Mouse (Mus musculus) embryonic facial prominence, embryonic 10.5 days (tissue): ENCODE measurements around the gene Calcoco1. TPM values are rescaled to one million over a fixed set of nuclear protein-coding genes. Genes with fewer than 3 reads are reported as not detected.

Source experiments
- DNase-seq: peaks from one replicate; pipeline ENCODE4 v3.0.0-alpha.2; 2017; ENCODE audit warnings: low spot score
- H3K27ac ChIP-seq: fragments of 300-500 bp; sonication (generic); replicated peaks from 2 replicates; pipeline ENCODE4 v1.5.1; 2016; ENCODE audit warnings: mild to moderate bottlenecking
- H3K27me3 ChIP-seq: fragments of 300-500 bp; sonication (generic); replicated peaks from 2 replicates; pipeline ENCODE4 v1.6.1; 2016; ENCODE audit warnings: low read depth, mild to moderate bottlenecking; ENCODE audit not compliant: poor library complexity, severe bottlenecking
- H3K36me3 ChIP-seq: fragments of 300-500 bp; sonication (generic); replicated peaks from 2 replicates; pipeline ENCODE4 v1.6.1; 2016; ENCODE audit warnings: mild to moderate bottlenecking, moderate library complexity
- H3K4me1 ChIP-seq: fragments of 300-500 bp; sonication (generic); 2 replicates; pipeline ENCODE4 v1.6.1; 2016
- H3K4me3 ChIP-seq: fragments of 300-500 bp; sonication (generic); 2 replicates; pipeline ENCODE4 v1.5.1; 2016; ENCODE audit warnings: mild to moderate bottlenecking, moderate library complexity
- H3K9me3 ChIP-seq: fragments of 300-500 bp; sonication (generic); 2 replicates; pipeline ENCODE4 v1.6.1; 2016; ENCODE audit warnings: mild to moderate bottlenecking
- WGBS: fragments of 180-500 bp; shearing (Covaris S2); methylation state at CpG from one replicate; pipeline ENCODE4 v1.1.7; 2016; 5-methylcytosine and 5-hydroxymethylcytosine counted together
- polyA plus RNA-seq: library from polyadenylated mRNA; unstranded; fragments of >200 nt; fragmentation: Nextera tagmentation; extraction: Ambion mirVana; gene quantifications from 2 replicates; pipeline ENCODE4 v1.2.1, GENCODE M21; 2016

Calcoco1 gene
- 33.9 and 36.4 TPM in 2 replicates for polyA plus RNA-seq

GRCm38 (mm10) chr15:102721980-102722475, at the start of gene Calcoco1:
Gene Calcoco1 (minus strand): TSS chr15:102722178.
- DNase-seq: peak; percentile 99
- no peaks in the 10 kb centered on the region for H3K27me3 ChIP-seq
- peak within 1 kb of the TSS; percentile 76 for H3K27ac ChIP-seq
- peaks cover 24% of the 10 kb centered on the region for H3K4me1 ChIP-seq
- H3K9me3 ChIP-seq: no peaks in the 10 kb centered on the region
- peak within 1 kb of the TSS; percentile 77 for H3K4me3 ChIP-seq
- whole genome bisulfite sequencing: under 1% methylated on average over 27 of the region's 27 CpGs
- H3K36me3 ChIP-seq: peaks cover 20% of the 10 kb centered on the region

DNA sequence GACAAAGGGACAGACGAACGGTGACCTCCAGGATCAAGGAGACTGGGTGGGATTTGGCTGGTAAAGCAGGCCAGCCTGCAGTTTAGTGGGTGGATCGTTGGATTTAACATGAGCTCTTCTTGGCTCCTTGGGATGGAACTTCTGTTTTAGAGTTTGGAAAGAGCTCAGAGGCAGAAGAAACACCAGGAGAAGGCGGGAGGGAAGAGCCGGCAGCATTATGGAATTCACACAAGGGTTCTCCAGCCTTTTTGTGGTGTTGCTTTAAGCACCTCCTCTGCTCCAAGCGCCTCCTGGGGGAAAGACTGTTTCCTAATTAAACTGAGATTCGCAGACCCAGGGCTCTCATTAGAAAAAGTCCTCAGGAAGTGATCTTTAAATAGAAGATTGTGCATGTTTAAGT, 48.9 kb upstream of the Calcoco1 start:
- H3K27ac ChIP-seq: no peak overlapping the region
- H3K4me3 ChIP-seq: no peak overlapping the region
- H3K36me3 ChIP-seq: no peaks in the 10 kb centered on the region
- no peaks in the 10 kb centered on the region for H3K9me3 ChIP-seq
- peaks cover 52% of the 10 kb centered on the region for H3K27me3 ChIP-seq
- H3K4me1 ChIP-seq: no peaks in the 10 kb centered on the region
- 44% methylated on average over 7 of the region's 7 CpGs for WGBS
- no peak for DNase-seq

DNA sequence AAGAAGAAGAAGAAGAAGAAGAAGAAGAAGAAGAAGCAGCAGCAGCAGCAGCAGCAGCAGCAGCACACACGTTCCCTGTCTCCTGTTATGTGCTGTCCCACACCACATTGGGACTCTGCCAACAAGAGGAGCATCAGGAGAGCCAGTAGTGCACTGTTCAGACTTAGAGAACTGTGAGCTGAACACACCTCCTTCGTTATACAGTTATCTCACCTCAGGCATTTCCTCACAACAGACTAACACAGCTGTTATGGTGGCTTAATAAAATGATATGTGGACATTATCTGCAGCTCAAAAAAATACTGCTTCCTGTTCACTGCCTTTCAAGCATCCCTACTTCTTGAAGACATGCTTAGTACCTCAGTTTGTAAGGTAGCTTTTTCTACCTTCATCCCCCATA, 43.2 kb upstream of the Calcoco1 start:
- no peak overlapping the region for H3K27ac ChIP-seq
- H3K4me1 ChIP-seq: no peaks in the 10 kb centered on the region
- no peak overlapping the region for H3K4me3 ChIP-seq
- DNase-seq: no peak
- no peaks in the 10 kb centered on the region for H3K9me3 ChIP-seq
- peaks cover 86% of the 10 kb centered on the region for H3K27me3 ChIP-seq
- no peaks in the 10 kb centered on the region for H3K36me3 ChIP-seq
- WGBS: 56% methylated on average over 2 of the region's 2 CpGs

DNA sequence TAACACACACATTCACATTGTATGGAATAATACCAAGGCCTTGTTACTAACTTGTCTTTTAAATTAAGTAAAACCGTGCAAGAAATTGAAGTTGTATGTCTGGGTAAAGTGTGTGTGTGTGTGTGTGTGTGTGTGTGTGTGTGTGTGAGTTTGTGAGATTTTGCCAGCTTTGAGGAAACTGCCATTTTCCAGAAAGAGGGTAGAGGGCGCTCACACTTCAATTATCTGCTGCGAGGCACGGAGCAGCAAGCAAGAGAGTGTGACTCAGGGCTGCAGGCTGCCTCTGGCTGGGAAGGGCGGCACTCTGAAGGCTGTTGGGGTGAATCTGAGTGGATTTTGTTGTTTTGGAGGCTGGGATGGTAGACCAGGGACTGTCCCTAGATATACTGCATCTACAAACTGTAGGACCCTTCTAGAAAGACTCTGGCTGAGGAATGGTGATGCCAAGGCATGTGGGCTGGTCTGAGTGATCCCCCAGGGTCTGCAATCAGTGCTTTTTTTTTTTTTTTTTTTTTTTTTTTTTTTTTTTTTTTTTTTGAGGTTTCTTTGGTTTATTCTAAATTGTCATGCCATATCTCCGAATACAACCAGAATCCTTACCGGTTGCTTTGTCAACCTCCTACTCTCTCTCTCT, 39.9 kb upstream of the Calcoco1 start:
- H3K4me1 ChIP-seq: no peaks in the 10 kb centered on the region
- DNase-seq: peak; percentile 71
- peaks cover 87% of the 10 kb centered on the region for H3K27me3 ChIP-seq
- no peak overlapping the region for H3K4me3 ChIP-seq
- H3K36me3 ChIP-seq: no peaks in the 10 kb centered on the region
- no peak overlapping the region for H3K27ac ChIP-seq
- no peaks in the 10 kb centered on the region; the same call in 1 of the 2 replicates for H3K9me3 ChIP-seq
- 11% methylated on average over 7 of the region's 7 CpGs for WGBS

- DNase-seq: no peak
- Histone ChIP-seq H3K27me3 (peaks cover 91% of the 10 kb centered on the region), H3K4me1 (peaks cover 13% of the 10 kb centered on the region; the same call in 1 of the 2 replicates), H3K9me3 (no peaks in the 10 kb centered on the region; the same call in 1 of the 2 replicates), H3K27ac (no peak overlapping the region), H3K4me3 (no peak overlapping the region), H3K36me3 (no peaks in the 10 kb centered on the region)
- 98% methylated on average over 1 of the region's 1 CpGs for WGBS
Observed at GRCm38 (mm10) chr15:102757686-102758085, 35.7 kb upstream of the Calcoco1 start.

DNA sequence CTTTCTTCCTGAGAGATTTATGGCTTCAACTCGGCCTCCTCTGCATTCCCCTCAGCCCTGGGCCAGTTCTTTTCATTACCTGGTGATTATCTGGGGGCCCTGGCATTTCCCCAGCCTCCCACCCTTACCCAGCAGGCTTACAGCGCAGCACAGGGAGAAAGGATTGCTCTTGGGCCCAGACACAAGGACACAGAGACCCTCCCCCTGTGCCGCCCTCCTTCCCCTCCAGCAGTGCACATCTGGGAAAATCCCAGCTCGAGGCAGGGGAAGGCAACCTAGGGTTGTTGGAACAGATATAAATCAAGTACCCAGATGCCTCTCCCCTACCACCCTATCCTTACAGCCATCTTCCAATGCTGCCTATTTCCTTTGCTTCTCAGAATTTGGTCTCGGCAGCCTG, 33.1 kb upstream of the Calcoco1 start:
- peaks cover 19% of the 10 kb centered on the region; the same call in 1 of the 2 replicates for H3K4me1 ChIP-seq
- H3K9me3 ChIP-seq: no peaks in the 10 kb centered on the region; the same call in 1 of the 2 replicates
- H3K36me3 ChIP-seq: no peaks in the 10 kb centered on the region
- no peak overlapping the region for H3K27ac ChIP-seq
- H3K4me3 ChIP-seq: no peak overlapping the region
- DNase-seq: no peak
- H3K27me3 ChIP-seq: peaks cover 94% of the 10 kb centered on the region
- 43% methylated on average over 5 of the region's 5 CpGs for WGBS

DNA sequence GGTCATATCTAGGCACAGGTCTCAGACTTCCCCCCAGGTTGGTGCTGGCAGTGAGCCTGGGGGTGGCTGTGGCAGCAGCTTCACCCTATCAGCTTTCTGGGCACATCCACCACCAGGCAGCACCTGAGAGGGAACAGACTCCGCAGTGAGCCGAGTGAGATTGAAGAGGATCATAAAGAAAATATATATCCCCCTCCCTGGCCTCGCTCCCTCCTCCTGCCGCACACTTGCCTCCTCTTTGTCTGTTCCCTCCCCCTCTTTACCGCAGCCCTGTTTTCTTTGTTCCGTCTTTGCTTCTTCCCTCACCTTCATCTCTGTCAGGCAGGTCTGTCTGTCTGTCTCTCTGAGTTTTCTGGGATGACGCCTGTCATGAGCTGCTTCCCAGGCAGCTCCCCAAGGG, 32.4 kb upstream of the Calcoco1 start:
- peaks cover 19% of the 10 kb centered on the region; the same call in 1 of the 2 replicates for H3K4me1 ChIP-seq

DNA sequence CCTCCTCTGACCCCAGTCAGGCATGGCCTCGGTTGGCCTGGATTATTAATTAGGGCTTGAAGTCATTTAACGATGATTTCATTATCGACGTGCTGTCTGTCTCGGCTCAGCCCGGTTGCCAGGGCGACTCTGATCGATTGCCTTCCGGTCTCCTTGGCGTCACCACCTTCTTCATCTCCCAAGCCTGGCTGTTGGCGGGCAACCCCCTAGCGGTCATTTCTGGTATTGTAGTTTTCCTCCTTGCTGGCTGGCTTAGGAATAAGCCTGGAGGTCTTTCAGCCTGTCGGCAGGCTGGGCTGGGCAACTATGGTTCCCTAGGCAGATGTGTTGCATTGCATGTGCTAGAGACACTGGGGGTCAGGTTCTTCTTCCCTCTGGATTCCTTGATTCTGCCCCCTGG, 31.2 kb upstream of the Calcoco1 start:
- WGBS: 4% methylated on average over 13 of the region's 13 CpGs
- H3K4me3 ChIP-seq: peak overlapping the region; percentile 30; the same call in 1 of the 2 replicates
- peaks cover 19% of the 10 kb centered on the region; the same call in 1 of the 2 replicates for H3K4me1 ChIP-seq
- no peak overlapping the region for H3K27ac ChIP-seq
- no peaks in the 10 kb centered on the region; the same call in 1 of the 2 replicates for H3K9me3 ChIP-seq
- peak; percentile 85 for DNase-seq
- H3K27me3 ChIP-seq: peaks cover 94% of the 10 kb centered on the region
- no peaks in the 10 kb centered on the region for H3K36me3 ChIP-seq

More for the DNA sequence above, 32.4 kb upstream of the Calcoco1 start:
- no peak for DNase-seq
- WGBS: 53% methylated on average over 7 of the region's 7 CpGs
- no peaks in the 10 kb centered on the region; the same call in 1 of the 2 replicates for H3K9me3 ChIP-seq
- H3K27ac ChIP-seq: no peak overlapping the region
- H3K4me3 ChIP-seq: no peak overlapping the region
- H3K36me3 ChIP-seq: no peaks in the 10 kb centered on the region
- H3K27me3 ChIP-seq: peaks cover 94% of the 10 kb centered on the region

- Histone ChIP-seq H3K4me3 (no peak overlapping the region), H3K9me3 (no peaks in the 10 kb centered on the region), H3K27ac (no peak overlapping the region), H3K27me3 (peaks cover 98% of the 10 kb centered on the region), H3K4me1 (peaks cover 28% of the 10 kb centered on the region), H3K36me3 (no peaks in the 10 kb centered on the region)
- 58% methylated on average over 1 of the region's 1 CpGs for WGBS
- no peak for DNase-seq
Observed at GRCm38 (mm10) chr15:102752164-102752563, 30.2 kb upstream of the Calcoco1 start.

GRCm38 (mm10) chr15:102750241-102750640, 28.3 kb upstream of the Calcoco1 start:
- Histone ChIP-seq H3K4me3 (no peak overlapping the region), H3K36me3 (no peaks in the 10 kb centered on the region), H3K9me3 (no peaks in the 10 kb centered on the region), H3K27ac (no peak overlapping the region), H3K4me1 (peaks cover 38% of the 10 kb centered on the region), H3K27me3 (peaks cover 99% of the 10 kb centered on the region)
- no peak for DNase-seq
- WGBS: 83% methylated on average over 5 of the region's 5 CpGs

GRCm38 (mm10) chr15:102749103-102749502, 27.1 kb upstream of the Calcoco1 start:
- no peak overlapping the region for H3K4me3 ChIP-seq
- no peak for DNase-seq
- H3K27ac ChIP-seq: no peak overlapping the region
- 86% methylated on average over 1 of the region's 1 CpGs for WGBS
- no peaks in the 10 kb centered on the region for H3K9me3 ChIP-seq
- H3K4me1 ChIP-seq: peaks cover 40% of the 10 kb centered on the region
- H3K27me3 ChIP-seq: peaks cover 99% of the 10 kb centered on the region
- no peaks in the 10 kb centered on the region for H3K36me3 ChIP-seq

- Histone ChIP-seq H3K4me3 (peak overlapping the region; percentile 63), H3K9me3 (no peaks in the 10 kb centered on the region), H3K4me1 (peaks cover 43% of the 10 kb centered on the region), H3K27ac (no peak overlapping the region; the same call in 1 of the 2 replicates), H3K36me3 (no peaks in the 10 kb centered on the region), H3K27me3 (peaks cover 100% of the 10 kb centered on the region)
- WGBS: 17% methylated on average over 8 of the region's 8 CpGs
- no peak for DNase-seq
Observed at GRCm38 (mm10) chr15:102747853-102748252, 25.9 kb upstream of the Calcoco1 start.

- Histone ChIP-seq H3K9me3 (no peaks in the 10 kb centered on the region), H3K27ac (peak overlapping the region; percentile 73), H3K4me3 (peak overlapping the region; percentile 63), H3K27me3 (peaks cover 100% of the 10 kb centered on the region), H3K4me1 (peaks cover 43% of the 10 kb centered on the region), H3K36me3 (no peaks in the 10 kb centered on the region)
- peak; percentile 59 for DNase-seq
- WGBS: under 1% methylated on average over 20 of the region's 20 CpGs
Observed at GRCm38 (mm10) chr15:102747286-102747640, 25.3 kb upstream of the Calcoco1 start.
